Mouse (Mus musculus) B cell, adult 62 days (primary cell): ENCODE measurements around the gene Gtf2h1. TPM values are rescaled to one million over a fixed set of nuclear protein-coding genes. Genes with fewer than 3 reads are reported as not detected.

Source experiments
- total RNA-seq: library from RNA; stranded (reverse); gene quantifications from 4 replicates; pipeline ENCODE4 v1.2.4, GENCODE M21; 2023

Gene Gtf2h1
- 55.6 to 71.2 TPM (median 62.9 TPM) in 4 replicates for total RNA-seq

DNA sequence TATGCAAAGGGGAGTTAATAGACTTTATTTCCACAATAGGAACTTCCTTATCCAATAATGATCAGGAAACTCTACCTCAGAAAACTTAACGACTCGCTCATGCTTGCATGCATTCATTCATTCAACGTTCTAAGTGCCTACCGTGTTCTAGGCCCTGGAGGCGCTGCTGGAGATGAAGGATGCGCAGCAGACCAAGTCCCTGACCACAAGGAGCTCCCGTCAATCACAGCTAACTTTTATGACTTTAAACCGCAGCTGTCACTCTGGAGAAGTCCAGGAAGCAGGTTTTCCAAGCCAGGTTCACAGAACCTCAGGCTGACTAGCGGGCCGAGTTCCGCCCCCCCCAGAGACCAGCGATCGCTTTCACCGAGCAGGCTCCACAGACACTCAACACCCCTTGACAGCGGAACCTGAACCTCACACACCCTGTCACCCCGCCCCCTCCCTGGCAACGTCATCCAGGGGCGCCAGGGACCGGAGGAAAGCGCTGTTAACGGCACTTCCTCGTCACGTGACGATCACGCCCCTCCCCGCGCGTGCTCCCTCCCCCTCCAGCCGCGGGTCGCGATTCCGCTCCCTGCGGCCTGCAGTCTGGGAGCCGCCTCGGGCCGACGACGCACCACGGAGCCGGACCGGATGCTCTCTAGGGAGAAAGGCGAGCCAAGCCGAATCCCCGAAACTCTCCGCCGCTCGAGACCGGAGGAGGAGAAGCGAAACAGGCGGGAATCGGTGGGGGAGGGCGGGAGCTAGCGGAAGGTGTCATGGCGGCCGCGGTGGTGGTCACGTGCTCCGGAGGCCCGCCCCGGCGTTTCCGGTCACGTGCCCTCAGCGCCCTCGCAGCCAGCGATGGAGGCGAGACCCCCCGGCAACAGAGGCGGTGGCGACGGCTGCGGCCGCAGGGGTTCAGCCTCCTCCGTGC is at the start of gene Gtf2h1, which contains the start of gene Hps5:
TSS of gene Gtf2h1 (plus strand) at position 817 of the 919 bp plus-strand sequence.
TSS of gene Hps5 (minus strand) at position 778 of the 919 bp plus-strand sequence.

GRCm38 (mm10) chr7:46751490-46751889 is 44.4 kb upstream of the Gtf2h1 start, which contains the start of gene Saa2:
Gene Saa2, plus strand, starts transcription at chr7:46751790.

GRCm38 (mm10) chr7:46840787-46841525 is 45.1 kb downstream of the Gtf2h1 start, which contains the start of gene Ldha:
Gene Ldha, plus strand, starts transcription at chr7:46841475.

GRCm38 (mm10) chr7:46860996-46861395 is 65.1 kb downstream of the Gtf2h1 start, which contains the start of gene Ldhc:
Gene Ldhc, plus strand, starts transcription at chr7:46861203.

Other genes with a start within 250 kb of the Gtf2h1 start
- gene Sergef, start 156.3 kb upstream of the Gtf2h1 start, total RNA-seq: 25.4 to 29.7 TPM (median 27.2 TPM) in 4 replicates
- not detected in 4 replicates for gene Tph1, start 123.6 kb upstream of the Gtf2h1 start, total RNA-seq
- 13.7 to 17.4 TPM (median 15.1 TPM) in 4 replicates for gene Saal1, start 85.4 kb upstream of the Gtf2h1 start, total RNA-seq
- 0.26 to 2.0 TPM in 2 of 4 replicates, not detected in the others for gene Saa3, start 80.4 kb upstream of the Gtf2h1 start, total RNA-seq
- gene Saa4, start 63.5 kb upstream of the Gtf2h1 start, total RNA-seq: not detected in 4 replicates
- not detected in 4 replicates for gene Saa1, start 53.1 kb upstream of the Gtf2h1 start, total RNA-seq
- gene Saa2, start 44.3 kb upstream of the Gtf2h1 start, total RNA-seq: not detected in 4 replicates
- gene Hps5, start within 50 bp of the Gtf2h1 start, total RNA-seq: 57.9 to 68.5 TPM (median 62.8 TPM) in 4 replicates
- gene Ldha, start 45.4 kb downstream of the Gtf2h1 start, total RNA-seq: 151 to 165 TPM (median 159 TPM) in 4 replicates
- gene Ldhc, start 65.1 kb downstream of the Gtf2h1 start, total RNA-seq: not detected in 4 replicates
- 54.4 to 67.3 TPM (median 57.4 TPM) in 4 replicates for gene Tsg101, start 123.9 kb downstream of the Gtf2h1 start, total RNA-seq
- gene Uevld, start 162.4 kb downstream of the Gtf2h1 start, total RNA-seq: 4.9 to 8.7 TPM (median 6.4 TPM) in 4 replicates
- not detected in 4 replicates for gene Gm9999, start 187.5 kb downstream of the Gtf2h1 start, total RNA-seq
- gene Spty2d1, start 212.3 kb downstream of the Gtf2h1 start, total RNA-seq: 97.0 to 105 TPM (median 100 TPM) in 4 replicates